Mouse (Mus musculus): ENCODE results near the gene Sypl2. TPM values are rescaled to one million over a fixed set of nuclear protein-coding genes. Genes with fewer than 3 reads are reported as not detected.

The Sypl2 gene
- total and polyA plus RNA-seq, 3 experiments, result not detected

- Histone ChIP-seq H3K27me3 (ENCODE audit: control insufficient read depth in 1 of 2, insufficient read depth in 2 of 2, low read length in 2 of 2) (peaks cover 2 to 6% of the 10 kb centered on the region in 2 experiments; a peak in 1 of 4 replicates), H3K79me2 (ENCODE audit: control insufficient read depth, insufficient read depth, low read length, poor library complexity) (peaks cover 3% of the 10 kb centered on the region; the same call in 1 of the 2 replicates), H3K9me3 (replicated peaks; ENCODE audit: insufficient read depth, low read length) (no peaks in the 10 kb centered on the region), H3K9ac (ENCODE audit: control insufficient read depth, low read depth, low read length, poor library complexity, severe bottlenecking) (no peak overlapping the region; the same call in 1 of the 2 replicates), H3K27ac (ENCODE audit: control insufficient read depth, low read depth, low read length) (no peak overlapping the region), H3K4me1 (ENCODE audit: control insufficient read depth in 1 of 2, insufficient read depth in 2 of 2, low read length in 2 of 2) (peaks cover 3 to 11% of the 10 kb centered on the region in 2 experiments), H3K4me3 (ENCODE audit: control insufficient read depth in 1 of 2, insufficient read depth in 1 of 2, low read depth in 2 of 2, low read length in 2 of 2) (peak overlapping the region in 1 of 2 experiments; percentile 80; a peak in 2 of 4 replicates), H3K36me3 (ENCODE audit: control insufficient read depth in 1 of 2, insufficient read depth in 2 of 2, low read length in 2 of 2) (peaks cover 0 to 3% of the 10 kb centered on the region in 2 experiments; a peak in 2 of 4 replicates)
- no peak for TF ChIP-seq POLR2A (IDR thresholded peaks at IDR 0.05; ENCODE audit: control insufficient read depth in 1 of 2, insufficient read depth in 1 of 2, low read depth in 1 of 2, low read length in 2 of 2, poor library complexity in 1 of 2)
- TF ChIP-seq JUND (IDR thresholded peaks at IDR 0.05; ENCODE audit: low read depth, low read length), result no peak
- no peak for TF ChIP-seq MAFK (IDR thresholded peaks at IDR 0.05; ENCODE audit: borderline replicate concordance, low read depth, low read length)
- no peak for TF ChIP-seq BHLHE40 (IDR thresholded peaks at IDR 0.05; ENCODE audit: borderline replicate concordance, low read depth, low read length)
- TF ChIP-seq CHD1 (IDR thresholded peaks at IDR 0.05; ENCODE audit: low read depth, low read length), result no peak
- no peak for DNase-seq (ENCODE audit: low read depth, low spot score)
Observed at GRCm38 (mm10) chr3:108187111-108187795, 39.2 kb downstream of the Sypl2 start.

GRCm38 (mm10) chr3:108186098-108187047 is 40.1 kb downstream of the Sypl2 start, which contains the start of gene Amigo1:
Amigo1 (plus strand) TSS chr3:108186335.
- peak; percentile 64 for DNase-seq (ENCODE audit: low read depth, low spot score)
- Histone ChIP-seq H3K36me3 (ENCODE audit: control insufficient read depth in 1 of 2, insufficient read depth in 2 of 2, low read length in 2 of 2) (peaks cover 0 to under 1% of the 10 kb centered on the region in 2 experiments; a peak in 2 of 4 replicates), H3K4me1 (ENCODE audit: control insufficient read depth in 1 of 2, insufficient read depth in 2 of 2, low read length in 2 of 2) (peaks cover 3 to 11% of the 10 kb centered on the region in 2 experiments; a peak in 3 of 4 replicates), H3K4me3 (ENCODE audit: control insufficient read depth in 1 of 2, insufficient read depth in 1 of 2, low read depth in 2 of 2, low read length in 2 of 2) (peak within 1 kb of the TSS; percentile 80 to 81), H3K27me3 (ENCODE audit: control insufficient read depth in 1 of 2, insufficient read depth in 2 of 2, low read length in 2 of 2) (peaks cover 5 to 6% of the 10 kb centered on the region in 2 experiments), H3K27ac (ENCODE audit: control insufficient read depth, low read depth, low read length) (no peak within 1 kb of the TSS), H3K9ac (ENCODE audit: control insufficient read depth, low read depth, low read length, poor library complexity, severe bottlenecking) (peak within 1 kb of the TSS; percentile 88), H3K79me2 (ENCODE audit: control insufficient read depth, insufficient read depth, low read length, poor library complexity) (peaks cover 3% of the 10 kb centered on the region; the same call in 1 of the 2 replicates), H3K9me3 (replicated peaks; ENCODE audit: insufficient read depth, low read length) (no peaks in the 10 kb centered on the region)
- TF ChIP-seq MXI1 (IDR thresholded peaks at IDR 0.05; ENCODE audit: low read depth, low read length) (peak; percentile 94; the same call in 1 of the 2 replicates), USF2 (IDR thresholded peaks at IDR 0.05; ENCODE audit: borderline replicate concordance in 1 of 2, insufficient read depth in 1 of 2, low read depth in 1 of 2, low read length in 2 of 2) (no peak), RCOR1 (IDR thresholded peaks at IDR 0.05; ENCODE audit: low read depth, low read length) (no peak), ZMIZ1 (IDR thresholded peaks at IDR 0.05; ENCODE audit: low read depth, low read length) (no peak), TBP (IDR thresholded peaks at IDR 0.05; ENCODE audit: low read depth, low read length) (no peak), RAD21 (IDR thresholded peaks at IDR 0.05; ENCODE audit: low read depth, low read length) (no peak), MYC (IDR thresholded peaks at IDR 0.05; ENCODE audit: low read depth, low read length) (no peak; the same call in 1 of the 2 replicates), CHD1 (IDR thresholded peaks at IDR 0.05; ENCODE audit: low read depth, low read length) (no peak), ZNF384 (IDR thresholded peaks at IDR 0.05; ENCODE audit: low read depth, low read length) (no peak), HCFC1 (IDR thresholded peaks at IDR 0.05; ENCODE audit: low read depth, low read length) (no peak), USF1 (IDR thresholded peaks at IDR 0.05; ENCODE audit: low read depth, low read length) (no peak), BHLHE40 (IDR thresholded peaks at IDR 0.05; ENCODE audit: borderline replicate concordance, low read depth, low read length) (peak; percentile 1), MEF2A (IDR thresholded peaks at IDR 0.05; ENCODE audit: extremely low read depth, insufficient replicate concordance, low read depth, low read length, poor library complexity, severe bottlenecking) (no peak), TCF12 (IDR thresholded peaks at IDR 0.05; ENCODE audit: low read depth, low read length) (no peak), EP300 (IDR thresholded peaks at IDR 0.05; ENCODE audit: low read depth in 1 of 2, low read length in 2 of 2) (no peak), MYB (IDR thresholded peaks at IDR 0.05; ENCODE audit: low read depth, low read length) (no peak), SIN3A (IDR thresholded peaks at IDR 0.05; ENCODE audit: low read length) (peak; percentile 44; the same call in 1 of the 2 replicates), NELFE (IDR thresholded peaks at IDR 0.05; ENCODE audit: low read depth, low read length) (peak; percentile 29; the same call in 1 of the 2 replicates), ZKSCAN1 (IDR thresholded peaks at IDR 0.05; ENCODE audit: low read depth, low read length) (no peak), NRF1 (IDR thresholded peaks at IDR 0.05; ENCODE audit: insufficient read depth, low read depth, low read length, poor library complexity, severe bottlenecking) (peak; percentile 63), MAX (IDR thresholded peaks at IDR 0.05; ENCODE audit: low read length) (peak; percentile 40; the same call in 1 of the 2 replicates), UBTF (IDR thresholded peaks at IDR 0.05; ENCODE audit: borderline replicate concordance, insufficient read depth, low read depth, low read length) (no peak), MAZ (IDR thresholded peaks at IDR 0.05; ENCODE audit: low read depth, low read length) (no peak)
